Mouse (Mus musculus) kidney, embryonic 16.5 days (tissue): ENCODE measurements at regions not wholly inside any gene's neighbourhood (a gene's known extent, or its start where the extent isn't known, plus 50 kb on each side); places are given as distances from the start of the nearest gene placed in this dataset.
A peak's percentile ranks its signal among the peaks of the same experiment; 100 is the strongest.

Experiments used
- ATAC-seq: fragments of 200-750 bp; cut with Nextera tagmentation; 2 replicates; pipeline ENCODE4 v1.8.0; 2017; ENCODE audit warnings: moderate TSS enrichment; ENCODE audit not compliant: low FRiP score, low TSS enrichment
- H3K27ac ChIP-seq: fragments of 300-500 bp; sonication (generic); 2 replicates; pipeline ENCODE4 v1.5.1; 2014; ENCODE audit warnings: low read length
- H3K27me3 ChIP-seq: fragments of 300-500 bp; sonication (generic); 2 replicates; pipeline ENCODE4 v1.6.1; 2014; ENCODE audit warnings: low read length, control low read depth, mixed read lengths; ENCODE audit not compliant: insufficient read depth
- H3K36me3 ChIP-seq: fragments of 300-500 bp; sonication (generic); 2 replicates; pipeline ENCODE4 v1.6.1; 2014; ENCODE audit warnings: low read length, control low read depth, mixed read lengths; ENCODE audit not compliant: insufficient read depth
- H3K4me1 ChIP-seq: fragments of 300-500 bp; sonication (generic); 2 replicates; pipeline ENCODE4 v1.6.1; 2014; ENCODE audit warnings: low read length, control low read depth, mixed read lengths; ENCODE audit not compliant: insufficient read depth
- H3K4me2 ChIP-seq: fragments of 300-500 bp; sonication (generic); replicated peaks from 2 replicates; pipeline ENCODE4 v1.6.1; 2014; ENCODE audit warnings: low read depth, low read length
- H3K4me3 ChIP-seq: fragments of 300-500 bp; sonication (generic); 2 replicates; pipeline ENCODE4 v1.5.1; 2014; ENCODE audit warnings: mild to moderate bottlenecking, low read length
- H3K9ac ChIP-seq: fragments of 300-500 bp; sonication (generic); replicated peaks from 2 replicates; pipeline ENCODE4 v1.6.1; 2014; ENCODE audit warnings: low read length
- H3K9me3 ChIP-seq: fragments of 300-500 bp; sonication (generic); 2 replicates; pipeline ENCODE4 v1.6.1; 2016; ENCODE audit warnings: low read length, control low read depth
- WGBS: fragments of 180-500 bp; shearing (Covaris S2); extraction: QIAGEN DNeasy Blood & Tissue Kit; methylation state at CpG from one replicate; pipeline ENCODE4 v1.1.7; 2014; 5-methylcytosine and 5-hydroxymethylcytosine counted together

DNA sequence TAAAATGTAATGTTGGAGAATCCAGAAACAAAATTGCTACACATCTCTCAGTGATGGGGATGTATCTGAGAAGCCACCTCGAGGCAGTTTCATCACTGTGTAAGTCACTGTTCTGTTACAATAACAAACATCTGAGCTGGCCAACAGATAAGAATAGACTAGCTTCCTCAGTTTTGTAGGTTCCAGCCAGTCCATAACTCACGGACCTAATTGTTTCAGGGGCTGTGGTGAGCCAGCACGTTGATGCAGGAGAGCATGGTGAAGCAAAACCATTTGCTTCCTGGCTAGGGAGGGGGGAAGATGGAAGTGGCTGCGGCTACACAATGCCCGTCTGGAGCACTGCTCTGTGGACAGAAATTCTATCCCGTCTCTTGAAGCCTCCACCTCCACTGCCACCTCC lies 52.8 kb upstream of the Armc3 start:
- Histone ChIP-seq H3K4me3 (no peak overlapping the region), H3K9ac (no peak overlapping the region), H3K4me1 (no peaks in the 10 kb centered on the region), H3K9me3 (no peaks in the 10 kb centered on the region), H3K27ac (peak overlapping the region; percentile 41), H3K36me3 (no peaks in the 10 kb centered on the region), H3K27me3 (no peaks in the 10 kb centered on the region), H3K4me2 (no peak overlapping the region)
- 15% methylated on average over 6 of the region's 6 CpGs for WGBS
- ATAC-seq = no peak

DNA sequence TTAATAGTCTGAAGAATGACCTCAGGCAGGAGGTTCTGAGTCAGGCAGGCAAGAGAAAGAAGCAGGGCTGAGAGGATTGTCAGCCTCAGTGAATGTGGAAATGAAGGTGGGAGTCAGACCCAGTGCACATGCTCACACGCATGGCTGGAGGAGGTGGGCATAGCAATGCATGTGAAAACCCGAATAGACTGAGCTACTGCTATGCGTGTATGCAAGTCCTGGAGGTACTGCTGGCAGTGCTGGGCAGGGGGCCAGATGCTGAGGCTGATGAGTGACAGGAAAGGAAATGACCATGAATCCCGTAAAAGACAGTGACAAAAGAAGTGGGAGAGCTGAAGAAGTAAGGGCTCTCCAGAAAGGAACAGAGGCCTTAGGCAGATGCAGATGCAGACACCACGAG lies 50.3 kb upstream of the Armc3 start:
- ATAC-seq = no peak
- H3K36me3 ChIP-seq = no peaks in the 10 kb centered on the region
- H3K9me3 ChIP-seq = no peaks in the 10 kb centered on the region
- H3K4me1 ChIP-seq = no peaks in the 10 kb centered on the region
- H3K4me3 ChIP-seq = no peak overlapping the region
- no peak overlapping the region for H3K9ac ChIP-seq
- H3K4me2 ChIP-seq = no peak overlapping the region
- 55% methylated on average over 5 of the region's 5 CpGs for WGBS
- H3K27ac ChIP-seq = no peak overlapping the region
- H3K27me3 ChIP-seq = no peaks in the 10 kb centered on the region
